Mouse (Mus musculus): ENCODE measurements around the gene Grin3b.

GRCm38 (mm10) chr10:79985334-79986231, 15.1 kb downstream of the Grin3b start:
- TF ChIP-seq CTCF (IDR thresholded peaks at IDR 0.05; ENCODE audit: control insufficient read depth, insufficient read depth, insufficient read length): no peak
- no peak for TF ChIP-seq MAX (IDR thresholded peaks at IDR 0.05)
- TF ChIP-seq USF1 (IDR thresholded peaks at IDR 0.05; ENCODE audit: low read depth): no peak
- no peak for TF ChIP-seq MYOG (IDR thresholded peaks at IDR 0.05; ENCODE audit: control insufficient read depth, extremely low read depth, insufficient read length)
- TF ChIP-seq FOSL1 (IDR thresholded peaks at IDR 0.05; ENCODE audit: insufficient read depth, low read length, poor library complexity, severe bottlenecking): no peak
- TF ChIP-seq CEBPB (IDR thresholded peaks at IDR 0.05; ENCODE audit: low read depth): no peak
